Mouse (Mus musculus): Measurements from ENCODE around the gene Lalba.
"Not testable (repeated sequence)": the region's sequence is repeated elsewhere in the genome, so short reads cannot be mapped to it uniquely, and the experiment has no call there.

Lalba gene

GRCm38 (mm10) chr15:98492102-98492501 lies 9.6 kb upstream of the Lalba start, which contains the start of gene Olfr279:
Olfr279 (plus strand) TSS chr15:98492402.
- no peak for DNase-seq (ENCODE audit: low spot score)

- no peak for DNase-seq (ENCODE audit: low spot score)
These were observed 8.8 kb upstream of the Lalba start for GRCm38 (mm10) chr15:98491332-98491731.

- DNase-seq (ENCODE audit: low spot score): no peak
These were observed 4.0 kb upstream of the Lalba start for GRCm38 (mm10) chr15:98486433-98487021.

GRCm38 (mm10) chr15:98483907-98484886 lies 1.7 kb upstream of the Lalba start:
- DNase-seq (ENCODE audit: low spot score): peak; percentile 73

- no peak for DNase-seq (ENCODE audit: low spot score)
These were observed 2.9 kb downstream of the Lalba start for GRCm38 (mm10) chr15:98479568-98480102.

- no peak for DNase-seq (ENCODE audit: low spot score)
These were observed 6.2 kb downstream of the Lalba start for GRCm38 (mm10) chr15:98476281-98476680.

GRCm38 (mm10) chr15:98475382-98475781 lies 7.1 kb downstream of the Lalba start:
- peak; percentile 53 for DNase-seq (ENCODE audit: low spot score)

GRCm38 (mm10) chr15:98474958-98475357 lies 7.6 kb downstream of the Lalba start:
- DNase-seq (ENCODE audit: low spot score): no peak

- no peak for DNase-seq (ENCODE audit: low spot score)
These were observed 11.0 kb downstream of the Lalba start for GRCm38 (mm10) chr15:98471539-98471938.

- no peak for DNase-seq (ENCODE audit: low spot score)
These were observed 12.9 kb downstream of the Lalba start, which contains the start of gene OR5BS1P for GRCm38 (mm10) chr15:98469596-98469995. OR5BS1P (plus strand) TSS chr15:98469896.

GRCm38 (mm10) chr15:98452288-98452687 lies 30.2 kb downstream of the Lalba start, which contains the start of gene Olfr281:
Olfr281 (plus strand) TSS chr15:98452588.
- no peak for DNase-seq (ENCODE audit: low spot score)

GRCm38 (mm10) chr15:98448521-98448920 lies 34.0 kb downstream of the Lalba start:
- peak; percentile 20 for DNase-seq (ENCODE audit: low spot score)

GRCm38 (mm10) chr15:98444561-98444960 lies 38.0 kb downstream of the Lalba start:
- DNase-seq (ENCODE audit: low spot score): no peak

GRCm38 (mm10) chr15:98430925-98431324 lies 51.6 kb downstream of the Lalba start, which contains the start of gene Olfr282:
Olfr282 (plus strand) TSS chr15:98431225.
- not testable (repeated sequence) for DNase-seq (ENCODE audit: low spot score)
